Mouse (Mus musculus) common myeloid progenitor, adult 5-6 weeks (primary cell): ENCODE data around the gene S100a7a. TPM values are rescaled to one million over a fixed set of nuclear protein-coding genes. Genes with fewer than 3 reads are reported as not detected.

ENCODE experiments used
- ATAC-seq: replicated peaks from 2 replicates; pipeline ENCODE4 v1.8.0; 2016; ENCODE audit warnings: low read depth, mild to moderate bottlenecking, moderate TSS enrichment, inconsistent platforms; ENCODE audit not compliant: poor library complexity, severe bottlenecking
- total RNA-seq: library from RNA; stranded (forward); fragments of 200-1000, 187-1606 nt; gene quantifications from 2 replicates; pipeline ENCODE4 v1.2.3, GENCODE M21; 2017

S100a7a gene
- total RNA-seq, 1 experiment from 2014 or later = not detected

- ATAC-seq = peak; percentile 58
Measured at GRCm38 (mm10) chr3:90693496-90693895, 39.7 kb downstream of the S100a7a start.

GRCm38 (mm10) chr3:90695613-90696012 is 41.8 kb downstream of the S100a7a start, which contains the start of gene S100a9:
Gene S100a9, minus strand, starts transcription at chr3:90695721.
- no peak for ATAC-seq

GRCm38 (mm10) chr3:90702244-90702643 is 48.4 kb downstream of the S100a7a start:
- ATAC-seq = no peak

Other genes with a start within 250 kb of the S100a7a start
- gene Ints3, start 220.4 kb upstream of the S100a7a start, total RNA-seq = 19.2 and 21.7 TPM in 2 replicates
- not detected in 2 replicates for gene Npr1, start 188.2 kb upstream of the S100a7a start, total RNA-seq
- gene Ilf2, start 177.9 kb upstream of the S100a7a start, total RNA-seq = 200 and 222 TPM in 2 replicates
- 37.3 and 43.3 TPM in 2 replicates for gene Snapin, start 163.0 kb upstream of the S100a7a start, total RNA-seq
- gene Chtop, start 144.5 kb upstream of the S100a7a start, total RNA-seq = 88.3 and 113 TPM in 2 replicates
- gene S100a1, start 139.6 kb upstream of the S100a7a start, total RNA-seq = 68.0 and 72.4 TPM in 2 replicates
- 45.3 and 46.6 TPM in 2 replicates for gene S100a13, start 139.6 kb upstream of the S100a7a start, total RNA-seq
- not detected in 2 replicates for gene S100a14, start 127.2 kb upstream of the S100a7a start, total RNA-seq
- gene S100a16, start 116.8 kb upstream of the S100a7a start, total RNA-seq = not detected in 2 replicates
- 0.49 TPM in 1 of 2 replicates, not detected in the other for gene S100a3, start 93.4 kb upstream of the S100a7a start, total RNA-seq
- not detected in 2 replicates for gene S100a2, start 63.8 kb upstream of the S100a7a start, total RNA-seq
- not detected in 2 replicates for gene Gm42674, start 52.1 kb upstream of the S100a7a start, total RNA-seq
- 15.1 and 35.7 TPM in 2 replicates for gene S100a4, start 50.2 kb upstream of the S100a7a start, total RNA-seq
- gene S100a5, start 45.5 kb upstream of the S100a7a start, total RNA-seq = not detected in 2 replicates
- 8.0 and 14.7 TPM in 2 replicates for gene S100a6, start 41.1 kb upstream of the S100a7a start, total RNA-seq
- gene S100a8, start 15.0 kb downstream of the S100a7a start, total RNA-seq = 430 and 433 TPM in 2 replicates
- gene S100a9, start 41.7 kb downstream of the S100a7a start, total RNA-seq = 306 and 341 TPM in 2 replicates
- gene Pglyrp4, start 72.9 kb downstream of the S100a7a start, total RNA-seq = not detected in 2 replicates
- not detected in 2 replicates for gene Gm5849, start 123.9 kb downstream of the S100a7a start, total RNA-seq